Mouse (Mus musculus) stomach, embryonic 14.5 days (tissue): Measurements from ENCODE around the gene Klhl7. TPM values are rescaled to one million over a fixed set of nuclear protein-coding genes. Genes with fewer than 3 reads are reported as not detected.

ENCODE experiments used
- ATAC-seq: fragments of 200-750 bp; cut with Nextera tagmentation; 2 replicates; pipeline ENCODE4 v1.8.0; 2017; ENCODE audit warnings: low read depth, moderate TSS enrichment; ENCODE audit not compliant: insufficient number of reproducible peaks, insufficient read depth, low FRiP score
- H3K27ac ChIP-seq: fragments of 300-500 bp; sonication (generic); 2 replicates; pipeline ENCODE4 v1.5.1; 2014; ENCODE audit warnings: mild to moderate bottlenecking, low read length, moderate library complexity, mixed read lengths
- H3K27me3 ChIP-seq: fragments of 300-500 bp; sonication (generic); 2 replicates; pipeline ENCODE4 v1.6.1; 2014; ENCODE audit warnings: low read length, control low read depth, mixed read lengths; ENCODE audit not compliant: control insufficient read depth, insufficient read depth
- H3K36me3 ChIP-seq: fragments of 300-500 bp; sonication (generic); 2 replicates; pipeline ENCODE4 v1.6.1; 2014; ENCODE audit warnings: mild to moderate bottlenecking, control low read depth, low read length, moderate library complexity, mixed read lengths; ENCODE audit not compliant: control insufficient read depth, insufficient read depth
- H3K4me1 ChIP-seq: fragments of 300-500 bp; sonication (generic); 2 replicates; pipeline ENCODE4 v1.6.1; 2014; ENCODE audit warnings: low read length, control low read depth, mixed read lengths; ENCODE audit not compliant: control insufficient read depth, insufficient read depth
- H3K4me2 ChIP-seq: fragments of 300-500 bp; sonication (generic); replicated peaks from 2 replicates; pipeline ENCODE4 v1.6.1; 2014; ENCODE audit warnings: low read depth, low read length, control low read depth
- H3K4me3 ChIP-seq: fragments of 300-500 bp; sonication (generic); 2 replicates; pipeline ENCODE4 v1.5.1; 2014; ENCODE audit warnings: low read depth, low read length, control low read depth
- H3K9ac ChIP-seq: fragments of 300-500 bp; sonication (generic); replicated peaks from 2 replicates; pipeline ENCODE4 v1.6.1; 2014; ENCODE audit warnings: low read depth, mild to moderate bottlenecking, control low read depth, low read length, moderate library complexity, mixed read lengths
- H3K9me3 ChIP-seq: fragments of 300-500 bp; sonication (generic); 2 replicates; pipeline ENCODE4 v1.6.1; 2016; ENCODE audit warnings: low read depth, low read length, control low read depth; ENCODE audit not compliant: control insufficient read depth
- WGBS: fragments of 180-500 bp; shearing (Covaris S2); extraction: QIAGEN DNeasy Blood & Tissue Kit; methylation state at CpG from one replicate; pipeline ENCODE4 v1.1.7; 2014; 5-methylcytosine and 5-hydroxymethylcytosine counted together
- polyA plus RNA-seq: library from polyadenylated mRNA; unstranded; fragments of >200 nt; fragmentation: Nextera tagmentation; extraction: Ambion mirVana; gene quantifications from 2 replicates; pipeline ENCODE4 v1.2.1, GENCODE M21; 2014

Klhl7 gene
- polyA plus RNA-seq, 1 experiment from 2014 or later, result 56.1 TPM

DNA sequence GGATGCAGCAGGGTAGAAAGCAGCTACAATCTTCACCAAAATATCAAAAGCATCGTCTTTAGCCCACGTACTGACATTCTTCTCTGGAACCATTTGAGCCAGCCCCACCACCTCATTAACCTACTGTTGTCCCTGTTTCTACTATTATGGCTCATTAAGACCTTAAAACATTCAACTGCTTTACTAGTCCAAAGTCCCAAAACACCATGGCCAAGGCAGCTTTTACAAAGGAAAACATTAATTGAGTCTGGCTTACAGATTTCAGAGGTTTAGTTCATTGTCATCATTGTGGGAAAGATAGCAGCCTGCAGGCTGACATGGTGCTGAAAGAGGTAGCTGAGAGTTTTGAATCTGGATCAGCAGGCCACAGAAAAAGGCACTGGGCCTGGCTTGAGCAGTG is 3.4 kb downstream of the Klhl7 start:
- Histone ChIP-seq H3K4me2 (no peak overlapping the region), H3K36me3 (0 out of 2 replicates have a peak, but pooled peaks cover 3% of the 10 kb centered on the region), H3K27ac (no peak overlapping the region), H3K9ac (no peak overlapping the region), H3K27me3 (no peaks in the 10 kb centered on the region), H3K4me1 (no peaks in the 10 kb centered on the region), H3K9me3 (no peaks in the 10 kb centered on the region), H3K4me3 (no peak overlapping the region)
- 88% methylated on average over 2 of the region's 2 CpGs for WGBS
- no peak for ATAC-seq

DNA sequence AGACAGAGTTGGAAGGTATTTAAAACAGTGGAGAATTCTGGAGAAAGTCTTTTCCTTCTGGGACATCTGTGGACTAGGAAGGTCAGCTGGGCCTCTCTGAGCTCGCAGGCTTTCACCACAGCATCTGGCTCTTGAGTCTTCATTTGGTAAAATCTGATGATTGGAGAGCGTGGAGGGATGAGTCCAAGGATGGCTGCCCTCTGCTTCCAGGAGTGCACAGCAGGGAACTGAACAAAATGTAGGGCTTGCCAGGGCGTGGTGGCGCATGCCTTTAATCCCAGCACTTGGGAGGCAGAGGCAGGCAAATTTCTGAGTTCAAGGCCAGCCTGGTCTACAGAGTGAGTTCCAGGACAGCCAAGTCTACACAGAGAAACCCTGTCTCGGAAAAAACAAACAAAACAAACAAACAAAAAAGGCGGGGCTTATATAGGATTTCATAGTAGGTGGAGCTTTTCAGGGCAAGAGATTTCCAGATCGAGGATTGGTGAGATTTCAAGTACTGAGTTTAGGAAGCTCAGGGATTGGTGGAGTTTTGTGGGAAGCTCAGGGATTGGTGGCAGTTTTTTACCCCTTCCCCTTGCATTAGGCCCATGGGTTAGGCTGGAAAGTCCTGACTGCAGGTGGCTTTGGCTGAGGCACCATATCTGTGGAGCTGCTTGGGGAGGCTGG is 6.8 kb downstream of the Klhl7 start:
- ATAC-seq, result no peak
- no peak overlapping the region for H3K4me3 ChIP-seq
- no peaks in the 10 kb centered on the region for H3K27me3 ChIP-seq
- no peaks in the 10 kb centered on the region for H3K9me3 ChIP-seq
- H3K27ac ChIP-seq, result no peak overlapping the region
- no peak overlapping the region for H3K9ac ChIP-seq
- H3K4me1 ChIP-seq, result no peaks in the 10 kb centered on the region
- 91% methylated on average over 7 of the region's 7 CpGs for WGBS
- 0 out of 2 replicates have a peak, but pooled peaks cover 3% of the 10 kb centered on the region for H3K36me3 ChIP-seq
- H3K4me2 ChIP-seq, result no peak overlapping the region

DNA sequence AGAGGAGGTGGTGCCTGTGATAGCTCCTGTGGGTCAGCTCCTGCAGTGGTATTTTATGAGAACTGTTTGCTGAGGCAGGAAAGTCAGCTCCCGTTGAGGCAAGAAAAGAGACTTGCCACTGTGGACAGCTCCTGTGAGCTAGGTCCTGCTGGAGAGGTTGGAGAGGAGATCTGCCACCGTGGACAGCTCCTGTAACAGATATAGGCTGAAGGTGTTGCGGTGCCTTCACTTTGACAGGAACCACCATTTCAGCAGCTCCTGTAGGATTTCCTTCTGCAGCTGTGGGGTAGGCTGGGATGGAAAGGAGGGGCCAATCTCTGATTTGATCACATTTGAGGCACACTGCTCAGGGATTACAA is 7.3 kb downstream of the Klhl7 start:
- Histone ChIP-seq H3K4me3 (no peak overlapping the region), H3K9ac (no peak overlapping the region), H3K27me3 (no peaks in the 10 kb centered on the region), H3K36me3 (0 out of 2 replicates have a peak, but pooled peaks cover 3% of the 10 kb centered on the region), H3K4me1 (no peaks in the 10 kb centered on the region), H3K27ac (no peak overlapping the region), H3K9me3 (no peaks in the 10 kb centered on the region), H3K4me2 (no peak overlapping the region)
- WGBS, result 64% methylated on average over 3 of the region's 3 CpGs
- ATAC-seq, result no peak

DNA sequence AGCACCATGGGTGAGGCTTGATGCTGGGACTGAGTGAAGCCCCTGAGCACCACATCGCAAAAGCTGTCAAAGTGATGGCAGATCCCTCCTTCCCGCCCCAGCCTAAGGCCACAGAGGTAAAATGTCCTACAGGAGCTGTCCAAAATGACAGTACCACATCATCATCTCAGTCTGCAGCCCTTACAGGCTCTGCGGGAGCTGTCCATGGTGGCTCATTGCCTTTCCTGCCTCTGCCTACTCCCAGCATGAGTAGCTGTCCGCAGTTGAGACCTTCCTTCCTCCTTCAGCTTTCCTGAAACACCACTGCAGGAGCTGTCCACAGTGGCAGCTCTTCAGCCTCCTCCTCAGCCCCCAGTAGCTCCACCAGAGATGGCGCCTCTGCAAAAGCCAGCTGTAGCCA is 9.7 kb downstream of the Klhl7 start:
- H3K27me3 ChIP-seq, result no peaks in the 10 kb centered on the region
- no peaks in the 10 kb centered on the region for H3K9me3 ChIP-seq
- no peak overlapping the region for H3K4me3 ChIP-seq
- H3K36me3 ChIP-seq, result 0 out of 2 replicates have a peak, but pooled peaks cover 3% of the 10 kb centered on the region
- H3K27ac ChIP-seq, result no peak overlapping the region
- 78% methylated on average over 5 of the region's 5 CpGs for WGBS
- H3K4me2 ChIP-seq, result no peak overlapping the region
- no peaks in the 10 kb centered on the region for H3K4me1 ChIP-seq
- no peak overlapping the region for H3K9ac ChIP-seq
- ATAC-seq, result no peak

DNA sequence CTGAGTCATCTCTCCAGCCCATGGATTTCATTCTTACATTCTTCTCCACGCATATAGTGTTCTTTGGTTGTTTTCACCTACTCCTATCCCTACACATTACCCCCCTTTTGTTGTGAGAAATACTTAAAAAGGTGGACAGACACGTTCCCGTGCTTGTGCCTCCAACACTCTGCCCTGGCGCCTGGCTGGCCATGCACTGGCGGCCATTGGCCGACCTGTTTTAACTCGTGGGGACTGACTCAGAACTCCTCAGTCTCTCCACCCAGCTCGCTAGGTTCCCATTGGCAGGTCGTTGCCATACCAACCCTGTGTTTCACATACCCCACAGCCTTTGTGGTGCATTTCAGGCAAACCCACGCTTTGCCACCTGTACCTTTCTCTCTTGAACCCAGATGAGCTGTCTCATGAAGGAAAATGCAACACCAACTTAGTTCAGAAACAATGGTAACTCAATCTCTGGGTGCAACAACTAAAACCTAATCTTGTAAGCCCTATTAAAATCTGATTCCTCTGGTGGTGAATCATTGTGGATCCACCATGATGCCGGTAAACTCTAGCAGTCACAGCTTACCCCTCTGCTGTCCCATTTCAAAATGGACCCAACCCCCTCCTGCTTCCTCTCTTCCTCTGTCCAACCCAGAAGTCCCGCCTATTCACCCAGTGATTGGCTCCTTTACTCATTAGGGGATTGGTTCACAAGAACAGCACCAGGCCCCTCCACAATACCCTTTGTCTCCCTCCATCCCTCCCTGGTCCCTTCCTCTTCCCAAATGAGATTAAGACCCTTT is 11.9 kb downstream of the Klhl7 start:
- Histone ChIP-seq H3K27me3 (no peaks in the 10 kb centered on the region), H3K9me3 (no peaks in the 10 kb centered on the region), H3K4me2 (no peak overlapping the region), H3K36me3 (0 out of 2 replicates have a peak, but pooled peaks cover 3% of the 10 kb centered on the region), H3K4me1 (no peaks in the 10 kb centered on the region), H3K9ac (no peak overlapping the region), H3K4me3 (no peak overlapping the region), H3K27ac (no peak overlapping the region)
- 84% methylated on average over 12 of the region's 12 CpGs for WGBS
- no peak for ATAC-seq

DNA sequence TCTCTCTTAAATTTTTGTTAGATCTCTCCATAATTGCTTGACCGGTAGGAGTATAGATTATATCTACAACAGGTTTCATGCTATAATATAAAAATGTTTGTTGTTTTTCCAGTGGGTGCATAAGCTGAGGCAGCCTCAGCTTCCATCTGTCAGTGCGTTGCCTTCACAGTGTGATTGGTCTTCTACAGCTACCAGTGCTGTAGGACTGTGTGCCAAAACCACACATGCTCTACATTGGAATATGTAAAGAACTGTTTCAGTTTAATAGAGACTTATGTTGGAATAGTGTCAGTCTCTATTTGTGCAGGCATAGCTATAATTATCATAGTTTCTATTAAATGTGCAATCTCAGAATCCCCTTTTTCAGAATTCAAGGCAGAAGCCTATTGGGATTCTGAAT is 21.8 kb downstream of the Klhl7 start:
- H3K9me3 ChIP-seq, result no peaks in the 10 kb centered on the region
- H3K4me2 ChIP-seq, result no peak overlapping the region
- no peak overlapping the region for H3K4me3 ChIP-seq
- 97% methylated on average over 2 of the region's 2 CpGs for WGBS
- no peak overlapping the region for H3K9ac ChIP-seq
- no peaks in the 10 kb centered on the region for H3K27me3 ChIP-seq
- no peaks in the 10 kb centered on the region for H3K4me1 ChIP-seq
- no peak overlapping the region for H3K27ac ChIP-seq
- H3K36me3 ChIP-seq, result no peaks in the 10 kb centered on the region
- ATAC-seq, result no peak

DNA sequence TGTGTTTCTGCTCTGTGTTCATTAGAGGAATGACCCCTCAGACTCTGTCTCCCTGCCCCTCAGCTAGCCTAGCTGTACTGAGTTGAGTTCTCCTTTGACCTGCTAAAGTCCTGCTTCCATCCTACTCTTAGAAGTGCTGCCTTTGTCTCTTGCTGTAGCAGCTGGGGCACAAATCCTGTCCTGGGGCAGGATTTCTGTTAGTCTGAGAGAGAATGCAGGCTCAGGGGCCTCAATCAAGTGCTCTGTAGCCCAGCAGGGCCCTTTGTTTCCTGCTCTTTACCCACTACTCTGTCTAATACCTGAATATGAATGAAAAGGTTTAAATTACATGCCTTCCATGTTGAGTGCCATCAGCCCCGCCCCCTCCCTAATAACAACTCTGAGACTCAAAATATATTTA is 23.8 kb downstream of the Klhl7 start:
- no peak overlapping the region for H3K27ac ChIP-seq
- no peaks in the 10 kb centered on the region for H3K36me3 ChIP-seq
- H3K4me1 ChIP-seq, result no peaks in the 10 kb centered on the region
- H3K9ac ChIP-seq, result no peak overlapping the region
- WGBS, result 88% methylated on average over 1 of the region's 1 CpGs
- no peak overlapping the region for H3K4me3 ChIP-seq
- H3K27me3 ChIP-seq, result no peaks in the 10 kb centered on the region
- ATAC-seq, result no peak
- no peak overlapping the region for H3K4me2 ChIP-seq
- no peaks in the 10 kb centered on the region for H3K9me3 ChIP-seq

DNA sequence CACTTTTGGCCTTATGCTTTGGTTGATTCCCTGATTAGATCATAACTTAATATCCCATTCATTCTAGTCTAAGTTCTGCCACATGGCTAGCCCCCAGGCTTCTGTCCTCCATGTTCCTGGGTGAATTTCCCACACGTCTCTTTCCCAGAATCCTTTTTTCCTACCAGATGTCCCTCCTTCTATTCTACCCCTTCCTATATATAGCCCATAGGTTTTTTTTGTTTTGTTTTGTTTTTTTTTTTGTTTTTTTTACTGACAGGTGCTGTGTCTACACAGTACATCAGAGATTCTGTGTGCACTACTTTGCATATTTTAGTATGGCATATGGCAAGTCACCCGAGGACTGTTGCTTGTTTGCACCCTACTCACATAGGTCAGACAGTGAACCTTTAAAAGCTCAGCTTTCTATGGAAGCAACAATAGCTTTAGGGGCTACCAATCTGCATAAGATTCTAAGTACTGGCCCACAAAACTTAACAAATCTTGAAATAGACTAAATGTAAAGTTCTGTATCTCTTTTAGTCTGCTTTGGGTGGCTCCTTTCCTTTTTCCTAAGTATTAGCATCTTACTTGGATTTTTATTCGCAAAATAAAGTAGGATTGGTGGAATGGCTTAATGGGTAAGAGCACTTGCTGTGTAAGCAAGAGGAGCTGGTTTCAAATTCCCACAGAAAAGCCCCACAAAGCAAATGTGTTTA is 24.3 kb downstream of the Klhl7 start:
- no peaks in the 10 kb centered on the region for H3K4me1 ChIP-seq
- H3K27ac ChIP-seq, result no peak overlapping the region
- H3K9me3 ChIP-seq, result no peaks in the 10 kb centered on the region
- no peak for ATAC-seq
- no peaks in the 10 kb centered on the region for H3K27me3 ChIP-seq
- H3K4me3 ChIP-seq, result no peak overlapping the region
- no peaks in the 10 kb centered on the region for H3K36me3 ChIP-seq
- H3K9ac ChIP-seq, result no peak overlapping the region
- WGBS, result 76% methylated on average over 3 of the region's 3 CpGs
- H3K4me2 ChIP-seq, result no peak overlapping the region
